Mouse (Mus musculus): ENCODE results near the gene Stkld1. TPM values are rescaled to one million over a fixed set of nuclear protein-coding genes. Genes with fewer than 3 reads are reported as not detected.

Stkld1 gene
- polyA plus RNA-seq, 1 experiment from 2014 or later, result 0.13 TPM

DNA sequence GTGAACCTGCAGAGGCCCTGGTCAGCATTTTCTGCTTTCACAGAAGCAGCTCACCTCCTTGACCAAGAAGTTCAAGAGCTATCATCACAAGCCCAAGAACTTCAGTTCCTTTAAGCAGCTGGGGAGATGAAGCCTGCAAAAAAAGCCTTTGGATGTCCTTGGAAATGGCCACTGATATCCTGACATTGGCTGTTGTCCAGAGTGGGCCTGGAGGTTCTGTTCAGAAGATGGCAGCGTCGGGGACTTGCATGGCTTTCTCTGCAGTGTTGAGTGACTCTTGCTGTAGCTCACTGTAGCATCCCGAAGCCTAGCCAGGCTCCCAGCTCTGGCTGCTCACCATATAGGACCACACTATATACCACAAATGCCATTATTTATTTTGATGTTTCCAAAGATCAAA is 14.2 kb upstream of the Stkld1 start:
- Histone ChIP-seq H3K36me3 (peaks cover 71% of the 10 kb centered on the region), H3K4me3 (replicated peaks) (no peak overlapping the region), H3K4me1 (replicated peaks) (peaks cover 29% of the 10 kb centered on the region), H3K4me2 (no peak overlapping the region), H3K9ac (replicated peaks) (no peak overlapping the region), H3K9me3 (no peaks in the 10 kb centered on the region), H3K27ac (no peak overlapping the region), H3K27me3 (no peaks in the 10 kb centered on the region)
- WGBS, result 87% methylated on average over 3 of the region's 3 CpGs
- ATAC-seq (ENCODE audit: insufficient number of reproducible peaks, insufficient read depth, low FRiP score, low TSS enrichment, low read depth), result no peak

DNA sequence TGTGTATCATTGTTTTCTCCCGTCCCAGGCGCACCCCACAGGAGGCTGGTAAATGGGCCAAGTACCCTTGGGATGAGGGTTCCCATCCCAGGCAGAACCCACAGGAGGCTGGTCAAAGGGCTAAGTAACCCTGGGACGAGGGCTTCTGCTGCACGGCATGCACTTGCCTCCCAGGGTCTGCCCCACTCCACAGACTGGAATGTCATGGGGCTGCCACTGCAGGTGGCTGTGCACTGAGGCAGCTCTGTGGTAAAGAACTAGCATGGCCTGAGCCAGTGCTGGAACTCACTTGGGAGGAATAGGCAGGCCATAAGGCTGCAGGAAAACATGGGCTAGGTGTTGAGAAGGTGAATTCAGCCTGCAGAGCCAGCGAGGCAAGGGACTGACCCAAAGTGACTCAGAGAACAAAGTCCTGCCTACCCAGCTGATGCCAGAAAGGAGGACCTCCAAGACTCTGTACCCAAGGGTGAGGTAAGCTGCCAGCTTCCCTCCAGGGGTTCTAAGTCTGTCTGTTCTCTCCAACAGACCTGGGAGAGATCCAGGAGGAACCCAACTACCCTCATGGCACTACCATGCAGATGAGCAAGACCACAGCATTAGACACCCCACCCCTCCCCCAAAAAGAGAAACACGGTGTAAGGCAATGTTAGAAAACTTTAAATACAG is 13.5 kb upstream of the Stkld1 start:
- no peaks in the 10 kb centered on the region for H3K27me3 ChIP-seq
- no peak overlapping the region for H3K9ac ChIP-seq (replicated peaks)
- WGBS, result 90% methylated on average over 6 of the region's 6 CpGs
- H3K4me3 ChIP-seq (replicated peaks), result no peak overlapping the region
- ATAC-seq (ENCODE audit: insufficient number of reproducible peaks, insufficient read depth, low FRiP score, low TSS enrichment, low read depth), result no peak
- H3K4me1 ChIP-seq (replicated peaks), result peaks cover 23% of the 10 kb centered on the region
- H3K9me3 ChIP-seq, result no peaks in the 10 kb centered on the region
- H3K27ac ChIP-seq, result no peak overlapping the region
- H3K36me3 ChIP-seq, result peaks cover 77% of the 10 kb centered on the region
- no peak overlapping the region for H3K4me2 ChIP-seq

GRCm38 (mm10) chr2:26921784-26922183 is 12.1 kb upstream of the Stkld1 start:
- ATAC-seq (ENCODE audit: insufficient number of reproducible peaks, insufficient read depth, low FRiP score, low TSS enrichment, low read depth), result no peak
- no peak overlapping the region for H3K9ac ChIP-seq (replicated peaks)
- H3K27me3 ChIP-seq, result no peaks in the 10 kb centered on the region
- WGBS, result 80% methylated on average over 9 of the region's 9 CpGs
- H3K4me2 ChIP-seq, result no peak overlapping the region
- peaks cover 15% of the 10 kb centered on the region for H3K4me1 ChIP-seq (replicated peaks)
- no peak overlapping the region for H3K27ac ChIP-seq
- H3K4me3 ChIP-seq (replicated peaks), result no peak overlapping the region
- H3K36me3 ChIP-seq, result peaks cover 91% of the 10 kb centered on the region
- H3K9me3 ChIP-seq, result no peaks in the 10 kb centered on the region

- ATAC-seq (ENCODE audit: insufficient number of reproducible peaks, insufficient read depth, low FRiP score, low TSS enrichment, low read depth), result no peak
- 87% methylated on average over 6 of the region's 6 CpGs for WGBS
- Histone ChIP-seq H3K9me3 (no peaks in the 10 kb centered on the region), H3K4me3 (replicated peaks) (no peak overlapping the region), H3K4me1 (replicated peaks) (peaks cover 21% of the 10 kb centered on the region), H3K27ac (no peak overlapping the region), H3K4me2 (no peak overlapping the region), H3K9ac (replicated peaks) (no peak overlapping the region), H3K27me3 (no peaks in the 10 kb centered on the region), H3K36me3 (peaks cover 90% of the 10 kb centered on the region)
These were observed 5.9 kb upstream of the Stkld1 start for GRCm38 (mm10) chr2:26927745-26928476.

DNA sequence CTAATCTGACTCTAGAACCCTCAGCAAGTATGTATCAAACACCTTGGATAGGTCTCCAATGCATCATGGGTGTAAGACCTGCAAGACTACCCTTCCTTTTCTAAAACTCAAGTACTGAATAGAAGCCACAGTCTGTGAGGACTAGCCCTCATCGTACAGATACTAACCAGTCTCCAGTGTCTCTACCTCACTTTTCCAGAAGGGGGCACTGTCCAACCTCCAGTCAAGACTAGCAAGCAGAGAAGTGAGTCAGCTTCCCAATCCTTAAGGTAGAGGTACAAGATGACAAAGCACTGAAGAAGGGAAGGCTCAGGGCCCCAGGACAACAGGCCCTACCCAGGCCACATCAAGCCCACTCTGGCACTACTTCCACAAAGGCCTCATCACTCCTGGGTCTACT is 3.5 kb upstream of the Stkld1 start:
- peaks cover 21% of the 10 kb centered on the region for H3K4me1 ChIP-seq (replicated peaks)
- H3K9me3 ChIP-seq, result no peaks in the 10 kb centered on the region
- H3K36me3 ChIP-seq, result peaks cover 65% of the 10 kb centered on the region
- no peak overlapping the region for H3K4me3 ChIP-seq (replicated peaks)
- no peak overlapping the region for H3K27ac ChIP-seq
- no peaks in the 10 kb centered on the region for H3K27me3 ChIP-seq
- no peak for ATAC-seq (ENCODE audit: insufficient number of reproducible peaks, insufficient read depth, low FRiP score, low TSS enrichment, low read depth)
- H3K4me2 ChIP-seq, result no peak overlapping the region
- WGBS, result 62% methylated on average over 1 of the region's 1 CpGs
- no peak overlapping the region for H3K9ac ChIP-seq (replicated peaks)

- ATAC-seq (ENCODE audit: insufficient number of reproducible peaks, insufficient read depth, low FRiP score, low TSS enrichment, low read depth), result no peak
- WGBS, result 2% methylated on average over 48 of the region's 49 CpGs
- H3K4me2 ChIP-seq, result peak overlapping the region; percentile 79
These were observed 1.2 kb upstream of the Stkld1 start for GRCm38 (mm10) chr2:26932473-26933303.

GRCm38 (mm10) chr2:26935286-26935685 is 1.4 kb downstream of the Stkld1 start:
- Histone ChIP-seq H3K27me3 (no peaks in the 10 kb centered on the region), H3K4me1 (replicated peaks) (peaks cover 21% of the 10 kb centered on the region), H3K27ac (no peak overlapping the region), H3K36me3 (peaks cover 16% of the 10 kb centered on the region), H3K4me2 (no peak overlapping the region), H3K9ac (replicated peaks) (no peak overlapping the region), H3K4me3 (replicated peaks) (no peak overlapping the region), H3K9me3 (no peaks in the 10 kb centered on the region)
- 79% methylated on average over 2 of the region's 2 CpGs for WGBS
- no peak for ATAC-seq (ENCODE audit: insufficient number of reproducible peaks, insufficient read depth, low FRiP score, low TSS enrichment, low read depth)

More at GRCm38 (mm10) chr2:26932473-26933303, 1.2 kb upstream of the Stkld1 start:
- Histone ChIP-seq H3K9me3 (no peaks in the 10 kb centered on the region), H3K4me1 (replicated peaks) (peaks cover 21% of the 10 kb centered on the region), H3K9ac (replicated peaks) (peak overlapping the region; percentile 97), H3K4me3 (replicated peaks) (peak overlapping the region; percentile 98), H3K27me3 (no peaks in the 10 kb centered on the region), H3K36me3 (peaks cover 42% of the 10 kb centered on the region), H3K27ac (peak overlapping the region; percentile 93)

DNA sequence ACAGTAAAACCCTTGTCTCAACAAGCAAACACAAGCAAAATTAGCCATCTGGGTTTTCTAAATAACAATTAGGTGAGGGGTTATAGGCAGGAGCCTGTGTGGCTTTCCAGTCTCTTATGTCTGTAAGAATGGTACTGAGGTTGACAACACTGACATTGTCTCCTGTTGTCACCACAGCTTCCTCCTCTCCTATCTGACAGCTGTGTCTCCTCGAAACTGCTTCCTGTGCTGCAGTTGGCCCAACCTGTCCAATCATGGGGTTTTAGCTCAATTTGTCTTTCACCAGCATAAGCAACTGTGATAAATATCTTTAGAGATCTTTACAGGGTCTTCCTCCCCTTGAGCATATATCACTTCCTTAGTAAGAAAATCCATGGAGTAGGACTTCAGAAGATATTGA is 2.6 kb downstream of the Stkld1 start:
- H3K27ac ChIP-seq, result no peak overlapping the region
- H3K36me3 ChIP-seq, result peaks cover 5% of the 10 kb centered on the region
- ATAC-seq (ENCODE audit: insufficient number of reproducible peaks, insufficient read depth, low FRiP score, low TSS enrichment, low read depth), result no peak
- no peak overlapping the region for H3K9ac ChIP-seq (replicated peaks)
- peaks cover 10% of the 10 kb centered on the region for H3K4me1 ChIP-seq (replicated peaks)
- no peaks in the 10 kb centered on the region for H3K9me3 ChIP-seq
- 68% methylated on average over 1 of the region's 1 CpGs for WGBS
- H3K4me2 ChIP-seq, result no peak overlapping the region
- H3K4me3 ChIP-seq (replicated peaks), result no peak overlapping the region
- H3K27me3 ChIP-seq, result no peaks in the 10 kb centered on the region

- no peak overlapping the region for H3K9ac ChIP-seq (replicated peaks)
- WGBS, result 46% methylated on average over 5 of the region's 5 CpGs
- H3K36me3 ChIP-seq, result peaks cover 2% of the 10 kb centered on the region; the same call in 1 of the 2 replicates
- no peak overlapping the region for H3K4me3 ChIP-seq (replicated peaks)
- no peaks in the 10 kb centered on the region for H3K27me3 ChIP-seq
- no peak overlapping the region for H3K4me2 ChIP-seq
- no peaks in the 10 kb centered on the region for H3K9me3 ChIP-seq
- ATAC-seq (ENCODE audit: insufficient number of reproducible peaks, insufficient read depth, low FRiP score, low TSS enrichment, low read depth), result no peak
- H3K27ac ChIP-seq, result no peak overlapping the region
- H3K4me1 ChIP-seq (replicated peaks), result no peaks in the 10 kb centered on the region
These were observed 7.7 kb downstream of the Stkld1 start for GRCm38 (mm10) chr2:26941539-26941938.

DNA sequence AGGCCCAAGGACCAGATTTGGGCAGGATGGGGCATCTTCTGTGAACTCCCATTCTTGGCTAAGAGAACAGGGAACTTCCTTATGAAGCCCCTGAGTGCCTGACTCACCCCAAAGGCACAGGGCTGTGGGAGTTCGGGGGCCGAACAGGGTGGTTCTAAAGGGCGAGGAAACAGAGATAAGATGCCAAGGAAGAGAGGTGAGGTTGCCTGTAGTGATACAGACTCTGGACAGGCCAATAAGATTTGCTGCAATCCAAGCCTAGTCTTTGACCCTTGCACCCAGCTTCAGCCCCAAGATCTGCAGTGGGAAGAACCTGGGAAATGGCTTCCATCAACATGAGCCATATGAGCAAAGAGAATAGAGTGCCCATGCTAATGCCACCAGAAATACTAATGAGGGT is 9.4 kb downstream of the Stkld1 start:
- 87% methylated on average over 3 of the region's 3 CpGs for WGBS
- Histone ChIP-seq H3K27ac (no peak overlapping the region), H3K9me3 (no peaks in the 10 kb centered on the region), H3K4me1 (replicated peaks) (no peaks in the 10 kb centered on the region), H3K9ac (replicated peaks) (no peak overlapping the region), H3K4me2 (no peak overlapping the region), H3K4me3 (replicated peaks) (no peak overlapping the region), H3K27me3 (no peaks in the 10 kb centered on the region), H3K36me3 (peaks cover 12% of the 10 kb centered on the region)
- ATAC-seq (ENCODE audit: insufficient number of reproducible peaks, insufficient read depth, low FRiP score, low TSS enrichment, low read depth), result no peak

- WGBS, result 81% methylated on average over 2 of the region's 2 CpGs
- no peak for ATAC-seq (ENCODE audit: insufficient number of reproducible peaks, insufficient read depth, low FRiP score, low TSS enrichment, low read depth)
- no peak overlapping the region for H3K4me2 ChIP-seq
These were observed 16.6 kb downstream of the Stkld1 start for GRCm38 (mm10) chr2:26950411-26950810.

More at GRCm38 (mm10) chr2:26950411-26950810, 16.6 kb downstream of the Stkld1 start:
- no peaks in the 10 kb centered on the region for H3K9me3 ChIP-seq
- no peak overlapping the region for H3K27ac ChIP-seq
- no peaks in the 10 kb centered on the region for H3K4me1 ChIP-seq (replicated peaks)
- no peak overlapping the region for H3K4me3 ChIP-seq (replicated peaks)
- H3K27me3 ChIP-seq, result no peaks in the 10 kb centered on the region
- no peak overlapping the region for H3K9ac ChIP-seq (replicated peaks)
- peaks cover 77% of the 10 kb centered on the region for H3K36me3 ChIP-seq
